Mouse (Mus musculus): ENCODE measurements at regions not wholly inside any gene's neighbourhood (a gene's known extent, or its start where the extent isn't known, plus 50 kb on each side); places are given as distances from the start of the nearest gene placed in this dataset.

DNA sequence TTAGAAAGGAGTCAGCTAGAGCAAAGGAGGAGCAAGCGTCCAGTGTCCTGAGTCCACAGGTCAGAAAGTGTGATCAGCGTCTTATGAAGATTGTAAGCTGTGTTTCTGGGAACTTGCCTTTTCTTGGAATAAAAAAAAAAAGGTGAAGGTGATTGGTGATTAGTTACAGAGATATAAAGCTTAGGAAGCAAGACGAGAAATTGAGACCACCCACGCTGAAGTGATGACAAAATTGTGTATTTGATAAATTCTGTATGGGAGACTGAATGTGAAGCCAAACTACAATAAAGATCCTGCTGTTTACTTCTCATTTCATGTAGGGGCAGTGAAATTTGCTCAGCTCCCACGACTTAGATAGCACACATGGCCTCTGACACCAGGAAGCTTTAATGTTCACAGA, 109.0 kb upstream of the Spats2l start:
- no peak for DNase-seq (ENCODE audit: low spot score)

DNA sequence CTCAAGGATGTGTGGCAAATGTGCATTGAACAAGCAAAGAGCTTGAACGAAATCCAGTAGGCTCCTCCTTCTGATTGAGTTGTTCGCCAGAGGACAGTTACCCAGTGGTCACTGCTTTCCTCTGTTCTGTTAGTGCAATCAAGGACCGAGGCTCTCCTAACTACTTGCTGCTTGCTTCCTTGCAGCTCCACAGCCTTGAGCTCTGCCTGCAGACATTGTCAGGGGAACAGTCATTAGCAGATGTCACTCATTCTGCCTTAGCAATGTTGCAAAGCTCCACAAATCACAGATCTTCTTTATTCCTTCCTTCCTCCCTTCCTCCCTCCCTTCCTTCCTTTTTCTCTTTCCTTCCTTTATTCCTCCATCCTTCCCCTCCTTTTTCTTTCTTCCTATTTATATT, 108.2 kb upstream of the Spats2l start:
- DNase-seq (ENCODE audit: low spot score), result no peak

DNA sequence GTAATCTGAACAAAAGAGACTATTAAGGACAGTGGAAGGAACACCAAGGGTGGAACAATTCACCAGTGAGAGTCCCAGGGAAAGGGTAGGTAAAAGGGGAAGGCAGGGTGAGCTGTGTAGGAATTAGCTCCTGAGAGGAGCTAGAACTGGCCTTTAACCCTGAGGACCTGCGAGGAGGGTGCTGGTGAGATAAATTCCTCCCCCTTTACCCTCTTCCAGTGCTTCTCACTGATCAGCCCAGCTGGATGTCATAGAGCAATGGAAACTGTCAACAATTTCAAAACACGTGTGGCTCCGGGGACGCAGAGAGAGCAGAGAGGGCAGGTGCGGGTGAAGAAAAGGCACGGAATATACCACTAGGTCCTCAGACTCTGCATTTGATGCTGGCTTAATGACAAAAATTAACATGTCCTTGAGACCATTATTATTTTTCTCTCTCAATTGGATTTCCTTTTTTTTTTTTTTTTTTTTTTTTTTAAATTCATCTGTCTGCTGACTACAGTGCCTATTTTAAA, 107.7 kb upstream of the Spats2l start:
- DNase-seq (ENCODE audit: low spot score), result no peak

DNA sequence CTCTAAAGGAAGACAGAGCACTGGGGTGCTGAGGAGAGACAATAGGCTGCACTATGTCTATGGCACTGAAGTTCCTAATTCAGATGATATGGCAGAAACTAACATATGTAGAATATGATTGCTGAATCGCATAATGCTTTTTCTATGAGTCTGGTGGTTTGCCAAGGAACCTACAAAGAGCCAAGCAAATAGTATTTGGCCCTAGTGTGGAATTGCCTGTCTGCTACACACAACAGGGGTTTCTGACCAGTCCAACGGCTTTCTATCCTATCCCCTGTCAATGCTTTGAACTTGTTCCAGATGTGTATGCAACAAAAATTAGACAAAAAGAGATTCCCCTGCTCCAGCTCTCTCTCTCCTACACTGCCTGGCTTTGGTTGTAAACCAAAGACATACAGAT, 100.5 kb upstream of the Spats2l start:
- DNase-seq (ENCODE audit: low spot score), result no peak

DNA sequence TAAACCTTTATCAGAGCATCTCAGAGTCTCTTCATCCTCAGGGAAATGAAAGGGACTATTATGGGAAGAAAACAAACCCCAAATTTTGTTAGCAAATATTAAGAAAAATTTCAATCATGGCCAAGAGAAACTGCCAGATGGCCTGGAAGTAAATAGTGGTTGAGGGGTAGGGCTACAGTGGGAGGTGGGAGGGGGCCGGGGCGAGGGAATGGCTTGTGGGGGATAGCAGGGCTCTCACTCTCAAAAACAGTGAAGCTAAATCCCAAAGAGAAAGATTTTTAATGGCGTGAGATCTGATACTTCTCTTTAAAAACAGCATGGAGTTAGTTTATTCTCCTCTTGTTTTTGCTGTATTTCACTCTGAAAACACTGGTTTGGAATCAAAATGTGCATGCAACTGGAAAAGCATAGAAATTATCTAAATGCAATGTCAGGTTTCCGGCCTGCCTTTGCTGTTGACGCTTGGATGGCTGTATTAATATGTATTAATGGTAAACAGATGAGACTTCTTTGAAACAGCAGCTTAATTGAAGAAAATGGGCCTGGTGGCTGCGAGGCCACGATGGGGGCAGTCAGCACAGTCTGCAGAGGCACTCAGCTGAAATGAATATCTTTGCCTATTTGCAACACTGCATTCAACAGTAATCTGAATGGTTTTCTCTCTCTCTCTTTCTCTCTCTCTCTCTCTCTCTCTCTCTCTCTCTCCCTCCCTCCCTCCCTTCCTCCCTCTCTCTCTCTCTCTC, 99.8 kb upstream of the Spats2l start:
- no peak for DNase-seq (ENCODE audit: low spot score)

DNA sequence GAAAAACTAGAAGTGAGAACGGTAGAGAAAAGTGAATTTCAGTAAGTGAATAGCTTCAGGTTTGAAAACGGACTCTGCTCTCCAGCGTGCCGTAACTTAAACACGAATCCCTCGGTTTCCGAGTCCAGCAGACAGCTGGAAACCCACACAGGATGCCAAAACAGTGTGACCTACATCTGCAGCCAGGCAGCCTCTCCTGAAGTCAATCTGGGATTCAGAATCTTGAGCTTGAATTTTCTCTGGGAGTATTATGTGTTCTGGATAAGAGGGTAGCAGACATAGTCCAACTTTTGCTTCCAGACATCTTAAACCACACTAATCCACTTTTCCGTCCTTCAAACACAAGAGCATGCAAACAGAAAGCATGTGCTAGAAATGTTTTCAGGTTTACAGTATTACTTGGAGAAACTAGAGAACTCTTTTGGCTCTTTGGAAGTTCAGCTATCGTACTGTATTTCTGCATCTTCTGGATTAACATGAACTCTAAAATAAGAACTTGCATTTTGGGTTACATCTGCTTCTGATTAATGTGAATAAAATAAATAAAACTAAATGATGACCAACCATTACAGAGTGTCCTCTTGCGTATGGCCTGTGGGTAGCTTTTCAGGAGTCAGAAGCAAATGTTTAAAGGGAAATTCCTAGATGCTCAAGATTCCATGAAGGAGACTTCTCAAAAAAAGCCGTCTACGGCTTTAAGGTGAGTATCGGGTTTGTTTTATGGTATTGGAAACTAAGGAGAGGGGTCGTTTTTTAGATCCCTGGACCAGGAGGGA, 89.4 kb upstream of the Spats2l start:
- no peak for DNase-seq (ENCODE audit: low spot score)

DNA sequence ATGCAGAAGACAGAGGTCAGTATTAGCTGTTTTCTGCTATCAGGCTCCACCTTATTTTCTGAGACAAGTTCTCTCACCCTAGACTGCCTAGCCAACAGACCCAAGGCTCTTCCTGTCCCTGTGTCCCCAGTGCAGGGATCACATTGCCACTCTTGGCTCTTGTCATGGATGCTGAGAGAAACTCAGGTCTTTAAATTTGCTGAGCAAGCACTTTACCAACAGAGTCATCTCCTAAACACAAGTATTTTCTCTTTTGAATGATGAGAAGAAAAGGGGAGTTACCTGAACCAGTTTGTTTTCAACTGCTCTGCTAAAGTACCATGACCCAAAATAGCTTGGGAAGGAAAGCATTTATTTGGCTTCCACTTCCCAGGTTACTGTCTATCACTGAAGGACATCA, 84.7 kb upstream of the Spats2l start:
- no peak for DNase-seq (ENCODE audit: low spot score)

DNA sequence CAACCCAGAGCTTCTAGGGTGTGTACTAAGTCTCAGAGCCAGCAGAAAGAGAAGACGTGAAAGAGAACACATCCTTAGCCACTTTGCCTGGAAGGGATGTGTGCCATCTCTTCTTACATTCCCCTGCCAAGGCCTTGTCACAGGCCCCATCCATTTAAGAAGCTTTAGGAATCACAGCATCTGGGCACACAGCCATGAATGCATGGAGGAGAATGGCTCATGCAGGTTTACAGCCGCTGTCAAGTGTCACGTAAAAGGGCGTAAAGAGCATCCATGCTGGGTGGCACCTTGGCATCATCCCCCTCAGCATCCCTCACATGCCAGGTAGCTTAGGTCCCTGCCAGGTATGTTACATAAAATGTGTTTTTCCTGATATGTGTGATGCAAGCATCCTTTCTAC, 66.1 kb upstream of the Spats2l start:
- no peak for DNase-seq (ENCODE audit: low spot score)

DNA sequence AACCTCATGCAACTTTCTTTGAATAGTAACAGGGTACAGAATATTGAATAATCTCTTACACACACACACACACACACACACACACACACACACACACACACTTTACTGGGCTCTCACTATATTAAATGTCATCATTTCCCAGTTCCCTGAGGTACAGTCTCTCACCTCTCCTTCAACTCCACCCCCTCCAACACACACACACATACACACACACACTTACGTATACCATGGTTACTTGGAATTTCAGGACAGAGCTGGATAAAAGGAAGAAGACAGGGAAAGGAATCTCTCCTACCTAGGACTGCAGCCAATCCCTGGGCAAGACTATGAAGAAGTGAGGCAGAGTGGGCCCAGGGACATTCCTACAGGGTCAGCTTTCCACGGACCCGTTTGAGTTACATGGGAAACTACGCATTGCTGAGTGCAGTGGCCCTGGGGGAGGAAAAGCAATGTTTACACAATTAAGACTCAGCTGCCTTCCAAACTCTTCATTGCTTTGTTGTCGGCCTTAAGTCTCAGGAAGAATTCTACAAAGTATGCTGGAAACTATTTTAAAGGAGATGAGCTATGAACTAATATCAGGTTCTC, 61.0 kb upstream of the Spats2l start:
- DNase-seq (ENCODE audit: low spot score), result no peak

DNA sequence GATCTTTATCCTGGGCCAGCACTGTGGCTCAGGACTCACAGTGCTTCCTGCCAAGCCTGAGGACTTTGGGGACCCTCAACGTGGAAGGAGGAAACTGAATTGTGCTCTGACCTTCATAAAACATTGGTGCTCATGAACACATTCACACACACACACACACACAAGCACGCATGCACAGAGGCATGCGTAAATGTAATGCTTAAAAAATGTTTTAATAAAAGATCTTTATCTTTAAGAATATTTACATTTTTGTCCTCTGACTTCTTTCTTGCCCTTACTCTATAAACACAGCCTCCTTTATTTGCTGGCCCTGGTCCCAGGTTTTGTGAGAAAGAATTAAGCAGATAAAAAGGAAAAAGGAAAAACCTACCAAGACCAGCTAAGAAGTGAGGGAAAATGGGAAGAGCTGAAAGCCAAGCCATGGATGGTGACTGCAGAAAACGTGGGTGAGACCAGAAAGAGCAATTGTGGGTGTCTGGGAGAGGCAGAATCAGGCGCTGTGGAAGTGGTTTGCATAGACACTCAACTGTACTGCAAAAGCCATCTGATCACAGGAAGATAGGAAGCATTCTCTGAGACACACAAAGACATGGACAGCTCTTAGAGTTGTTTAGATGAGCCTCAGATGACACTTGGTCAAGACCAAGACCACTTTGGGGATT, 56.7 kb upstream of the Spats2l start:
- DNase-seq (ENCODE audit: low spot score), result no peak

DNA sequence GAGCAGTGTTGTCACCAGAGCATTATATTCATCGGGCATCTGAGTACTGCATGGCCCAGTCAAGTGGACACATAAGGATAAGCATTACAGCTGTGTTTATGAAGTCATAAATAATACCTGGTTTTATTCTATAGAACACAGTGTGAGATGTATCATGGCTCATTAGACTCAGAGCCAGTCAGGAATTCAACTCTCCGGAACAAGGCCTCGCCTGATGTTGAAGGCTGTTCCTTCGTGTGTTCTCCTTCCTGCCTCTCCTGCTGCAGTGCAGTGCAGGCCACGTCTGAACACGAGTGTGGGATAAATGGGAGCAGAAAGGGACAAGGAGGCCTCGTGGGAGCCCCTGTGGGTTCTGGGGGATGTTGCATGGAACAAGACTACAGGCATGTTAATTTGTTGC, 55.6 kb upstream of the Spats2l start:
- DNase-seq (ENCODE audit: low spot score), result no peak
